Mouse (Mus musculus) adrenal gland, postnatal 4 days (tissue): ENCODE measurements around the gene Rps6ka5. TPM values are rescaled to one million over a fixed set of nuclear protein-coding genes. Genes with fewer than 3 reads are reported as not detected.

Experiments
- DNase-seq, 2 experiments: peaks; one replicate each; pipeline ENCODE4 v3.0.0; 2021 to 2022; ENCODE audit warnings: low spot score in 2 of 2, mixed read lengths in 2 of 2
- total RNA-seq, 2 experiments: library from RNA; stranded (reverse); gene quantifications; 2 replicates each; pipeline ENCODE4 v1.2.3; 2021

Gene Rps6ka5
- total RNA-seq, 2 experiments from 2014 or later, result 10.7 to 12.0 TPM

- DNase-seq, result no peak
These were observed 1.1 kb upstream of the Rps6ka5 start for GRCm38 (mm10) chr12:100727891-100728290.

- no peak for DNase-seq
These were observed 1.4 kb downstream of the Rps6ka5 start for GRCm38 (mm10) chr12:100725458-100725786.

- peak; percentile 95 to 99 for DNase-seq
These were observed 2.0 kb downstream of the Rps6ka5 start for GRCm38 (mm10) chr12:100724606-100725457.

GRCm38 (mm10) chr12:100724182-100724581 is 2.6 kb downstream of the Rps6ka5 start:
- no peak for DNase-seq

- no peak for DNase-seq
These were observed 6.0 kb downstream of the Rps6ka5 start for GRCm38 (mm10) chr12:100720801-100721200.

GRCm38 (mm10) chr12:100717446-100717845 is 9.3 kb downstream of the Rps6ka5 start:
- no peak for DNase-seq

GRCm38 (mm10) chr12:100716969-100717368 is 9.8 kb downstream of the Rps6ka5 start:
- no peak for DNase-seq

GRCm38 (mm10) chr12:100711819-100712218 is 15.0 kb downstream of the Rps6ka5 start:
- DNase-seq, result no peak

GRCm38 (mm10) chr12:100711116-100711691 is 15.6 kb downstream of the Rps6ka5 start:
- no peak for DNase-seq

- DNase-seq, result no peak
These were observed 16.4 kb downstream of the Rps6ka5 start for GRCm38 (mm10) chr12:100710432-100710831.

GRCm38 (mm10) chr12:100707312-100707711 is 19.5 kb downstream of the Rps6ka5 start:
- no peak for DNase-seq

GRCm38 (mm10) chr12:100705057-100705722 is 21.6 kb downstream of the Rps6ka5 start:
- DNase-seq, result no peak

GRCm38 (mm10) chr12:100698019-100698418 is 28.8 kb downstream of the Rps6ka5 start:
- DNase-seq, result no peak

GRCm38 (mm10) chr12:100696621-100697020 is 30.2 kb downstream of the Rps6ka5 start:
- DNase-seq, result no peak

- DNase-seq, result no peak
These were observed 31.5 kb downstream of the Rps6ka5 start for GRCm38 (mm10) chr12:100695252-100695651.

GRCm38 (mm10) chr12:100692208-100692607 is 34.6 kb downstream of the Rps6ka5 start:
- DNase-seq, result no peak

GRCm38 (mm10) chr12:100690444-100690843 is 36.3 kb downstream of the Rps6ka5 start:
- no peak for DNase-seq

- DNase-seq, result no peak
These were observed 38.6 kb downstream of the Rps6ka5 start for GRCm38 (mm10) chr12:100688177-100688576.

- no peak for DNase-seq
These were observed 39.8 kb downstream of the Rps6ka5 start for GRCm38 (mm10) chr12:100687001-100687400.

- DNase-seq, result no peak
These were observed 45.0 kb downstream of the Rps6ka5 start for GRCm38 (mm10) chr12:100681752-100682151.

GRCm38 (mm10) chr12:100681241-100681640 is 45.5 kb downstream of the Rps6ka5 start:
- DNase-seq, result no peak

- DNase-seq, result no peak
These were observed 46.1 kb downstream of the Rps6ka5 start for GRCm38 (mm10) chr12:100680676-100681075.
